Mouse (Mus musculus): Measurements from ENCODE around the gene Gm14862.

- TF ChIP-seq GATA1 (IDR thresholded peaks at IDR 0.05; ENCODE audit: low read length) (no peak), TAL1 (IDR thresholded peaks at IDR 0.05; ENCODE audit: low read length) (no peak)
Observed at GRCm38 (mm10) chrX:9219570-9219969, 37.1 kb downstream of the Gm14862 start.

Measured in erythroblast, embryonic 14.5 days (primary cell).